Mouse (Mus musculus) MEL (cell line): ENCODE measurements around the gene Spag5. TPM values are rescaled to one million over a fixed set of nuclear protein-coding genes. Genes with fewer than 3 reads are reported as not detected.

Experiments
- DNase-seq: peaks from one replicate; pipeline ENCODE4 v3.0.0; 2011; ENCODE audit warnings: low read depth, low spot score
- H3K27ac ChIP-seq: 2 replicates; pipeline ENCODE4 v1.5.1; 2012; ENCODE audit warnings: low read depth, mild to moderate bottlenecking, control low read depth, low read length, moderate library complexity; ENCODE audit not compliant: control insufficient read depth
- H3K27me3 ChIP-seq, 2 experiments: fragments of 150-350 bp in 1 of 2; sonication (generic) in 1 of 2; 2 replicates each; pipeline ENCODE4 v1.6.1; 2012; ENCODE audit warnings: low read length in 2 of 2, mild to moderate bottlenecking in 2 of 2, improper control_type of control experiment in 1 of 2, moderate library complexity in 1 of 2; ENCODE audit not compliant: insufficient read depth in 2 of 2, control insufficient read depth in 1 of 2
- H3K36me3 ChIP-seq, 2 experiments: 2 replicates each; pipeline ENCODE4 v1.6.1; 2012 to 2014; ENCODE audit warnings: low read length in 2 of 2, improper control_type of control experiment in 1 of 2, inconsistent platforms in 1 of 2, mild to moderate bottlenecking in 1 of 2; ENCODE audit not compliant: insufficient read depth in 2 of 2, control insufficient read depth in 1 of 2
- H3K4me1 ChIP-seq, 2 experiments: fragments of 150-350 bp in 1 of 2; sonication (generic) in 1 of 2; 2 replicates each; pipeline ENCODE4 v1.6.1; 2012; ENCODE audit warnings: low read length in 2 of 2, improper control_type of control experiment in 1 of 2, mild to moderate bottlenecking in 1 of 2; ENCODE audit not compliant: insufficient read depth in 2 of 2, control insufficient read depth in 1 of 2
- H3K4me3 ChIP-seq, 2 experiments: fragments of 150-350 bp in 1 of 2; sonication (generic) in 1 of 2; 2 replicates each; pipeline ENCODE4 v1.5.1; 2012; ENCODE audit warnings: low read depth in 2 of 2, low read length in 2 of 2, mild to moderate bottlenecking in 2 of 2, moderate library complexity in 2 of 2, control low read depth in 1 of 2, improper control_type of control experiment in 1 of 2; ENCODE audit not compliant: control insufficient read depth in 1 of 2, insufficient read depth in 1 of 2
- H3K79me2 ChIP-seq: 2 replicates; pipeline ENCODE4 v1.6.1; 2012; ENCODE audit warnings: mild to moderate bottlenecking, low read length, moderate library complexity; ENCODE audit not compliant: control insufficient read depth, poor library complexity, insufficient read depth
- H3K9ac ChIP-seq: 2 replicates; pipeline ENCODE4 v1.6.1; 2012; ENCODE audit warnings: low read depth, mild to moderate bottlenecking, control low read depth, low read length, moderate library complexity; ENCODE audit not compliant: control insufficient read depth, poor library complexity, severe bottlenecking
- H3K9me3 ChIP-seq: fragments of 150-350 bp; sonication (generic); replicated peaks from 2 replicates; pipeline ENCODE4 v1.6.1; 2012; ENCODE audit warnings: mild to moderate bottlenecking, low read length, improper control_type of control experiment, moderate library complexity; ENCODE audit not compliant: insufficient read depth
- BHLHE40 ChIP-seq: IDR thresholded peaks from 2 replicates; pipeline ENCODE4 v1.6.1; 2012; ENCODE audit warnings: low read depth, mild to moderate bottlenecking, inconsistent platforms, low read length, improper control_type of control experiment, borderline replicate concordance
- CHD1 ChIP-seq: IDR thresholded peaks from 2 replicates; pipeline ENCODE4 v1.6.1; 2012; ENCODE audit warnings: low read depth, mild to moderate bottlenecking, inconsistent platforms, low read length, improper control_type of control experiment
- CTCF ChIP-seq, 3 experiments: IDR thresholded peaks in 2 of 3; conservative IDR thresholded peaks in 1 of 3; 2 replicates each; pipeline ENCODE4 v1.5.1; 2011 to 2012; ENCODE audit warnings: low read length in 3 of 3, low read depth in 2 of 3, mild to moderate bottlenecking in 2 of 3, improper control_type of control experiment in 1 of 3, inconsistent platforms in 1 of 3, mixed read lengths in 1 of 3, moderate library complexity in 1 of 3; ENCODE audit not compliant: control insufficient read depth in 1 of 3, insufficient read depth in 1 of 3, poor library complexity in 1 of 3, severe bottlenecking in 1 of 3
- ELF1 ChIP-seq: IDR thresholded peaks from 2 replicates; pipeline ENCODE4 v1.6.1; 2014; ENCODE audit warnings: low read depth, mild to moderate bottlenecking, inconsistent platforms, low read length, improper control_type of control experiment, moderate library complexity
- KAT2A ChIP-seq: conservative IDR thresholded peaks from 2 replicates; pipeline ENCODE4 v1.6.1; 2012; ENCODE audit warnings: low read depth, low read length, improper control_type of control experiment, inconsistent platforms
- MAX ChIP-seq: IDR thresholded peaks from 2 replicates; pipeline ENCODE4 v1.6.1; 2011; ENCODE audit warnings: low read length, improper control_type of control experiment
- MXI1 ChIP-seq: IDR thresholded peaks from 2 replicates; pipeline ENCODE4 v1.6.1; 2011; ENCODE audit warnings: mild to moderate bottlenecking, low read depth, low read length, improper control_type of control experiment
- NRF1 ChIP-seq: IDR thresholded peaks from 2 replicates; pipeline ENCODE4 v1.6.1; 2014; ENCODE audit warnings: low read depth, mild to moderate bottlenecking, inconsistent platforms, low read length, improper control_type of control experiment, moderate library complexity; ENCODE audit not compliant: poor library complexity, insufficient read depth, severe bottlenecking
- RAD21 ChIP-seq: IDR thresholded peaks from 2 replicates; pipeline ENCODE4 v1.6.1; 2011; ENCODE audit warnings: mild to moderate bottlenecking, low read depth, low read length, improper control_type of control experiment
- RCOR1 ChIP-seq: IDR thresholded peaks from 2 replicates; pipeline ENCODE4 v1.6.1; 2012; ENCODE audit warnings: low read depth, mild to moderate bottlenecking, inconsistent platforms, low read length, improper control_type of control experiment
- SMC3 ChIP-seq: IDR thresholded peaks from 2 replicates; pipeline ENCODE4 v1.6.1; 2011; ENCODE audit warnings: low read depth, low read length, improper control_type of control experiment
- TAL1 ChIP-seq: IDR thresholded peaks from 2 replicates; pipeline ENCODE4 v1.6.1; 2012; ENCODE audit warnings: mild to moderate bottlenecking, inconsistent platforms, low read length, moderate library complexity, mixed read lengths
- TBP ChIP-seq: IDR thresholded peaks from 2 replicates; pipeline ENCODE4 v1.8.0; 2011; ENCODE audit warnings: low read depth, low read length, improper control_type of control experiment
- TCF12 ChIP-seq: IDR thresholded peaks from 2 replicates; pipeline ENCODE4 v1.6.1; 2014; ENCODE audit warnings: low read depth, mild to moderate bottlenecking, inconsistent platforms, low read length, improper control_type of control experiment, moderate library complexity
- USF2 ChIP-seq, 2 experiments: IDR thresholded peaks; 2 replicates each; pipeline ENCODE4 v1.6.1; 2011 to 2012; ENCODE audit warnings: improper control_type of control experiment in 2 of 2, low read length in 2 of 2, borderline replicate concordance in 1 of 2, inconsistent platforms in 1 of 2, low read depth in 1 of 2, mild to moderate bottlenecking in 1 of 2; ENCODE audit not compliant: insufficient read depth in 1 of 2
- ZC3H11A ChIP-seq: IDR thresholded peaks from 2 replicates; pipeline ENCODE4 v1.6.1; 2012; ENCODE audit warnings: low read depth, mild to moderate bottlenecking, inconsistent platforms, low read length, improper control_type of control experiment
- polyA plus RNA-seq, 2 experiments: library from polyadenylated mRNA; stranded (reverse) in 1 of 2; unstranded in 1 of 2; fragments of >175 nt in 1 of 2; fragments of >200 nt in 1 of 2; gene quantifications; 2 replicates each; pipeline versions ENCODE4 v1.2.1 to v1.2.4; 2012; ENCODE audit warnings: low replicate concordance in 2 of 2, low read depth in 1 of 2; ENCODE audit not compliant: insufficient read length in 2 of 2, insufficient read depth in 1 of 2, missing spikeins in 1 of 2
- total RNA-seq: library from RNA; depleted of rRNA; stranded (reverse); fragments of 300-350 nt; gene quantifications from 2 replicates; pipeline ENCODE4 v1.2.3, GENCODE M21; 2012

Gene Spag5
- total and polyA plus RNA-seq, 3 experiments: 40.1 to 274 (median 77.5) TPM

GRCm38 (mm10) chr11:78363309-78364007 lies 62.1 kb downstream of the Spag5 start:
- H3K27me3 ChIP-seq: peaks cover 12 to 15% of the 10 kb centered on the region in 2 experiments
- H3K4me1 ChIP-seq: peaks cover 0 to 10% of the 10 kb centered on the region in 2 experiments; a peak in 2 of 4 replicates
- no peaks in the 10 kb centered on the region for H3K79me2 ChIP-seq
- no peaks in the 10 kb centered on the region; a peak in 1 of 4 replicates for H3K36me3 ChIP-seq
- no peak for DNase-seq
- H3K4me3 ChIP-seq: no peak overlapping the region
- no peak overlapping the region for H3K9ac ChIP-seq
- H3K27ac ChIP-seq: no peak overlapping the region
- H3K9me3 ChIP-seq: no peaks in the 10 kb centered on the region
- TF ChIP-seq TBP (no peak), USF2 (IDR thresholded peaks at IDR 0.05; ENCODE audit: borderline replicate concordance in 1 of 2, insufficient read depth in 1 of 2, low read depth in 1 of 2, low read length in 2 of 2) (no peak), ZC3H11A (no peak), SMC3 (no peak), BHLHE40 (no peak), TAL1 (no peak), RAD21 (no peak), TCF12 (no peak), KAT2A (no peak)

GRCm38 (mm10) chr11:78364103-78364502 lies 62.8 kb downstream of the Spag5 start:
- H3K79me2 ChIP-seq: no peaks in the 10 kb centered on the region
- TF ChIP-seq NRF1 (no peak), RCOR1 (no peak), CHD1 (no peak), MXI1 (no peak), CTCF (IDR thresholded peaks at IDR 0.05 in 2 of 3, conservative IDR thresholded peaks at IDR 0.05 in 1 of 3; ENCODE audit: control insufficient read depth in 1 of 3, insufficient read depth in 1 of 3, low read depth in 2 of 3, low read length in 3 of 3, poor library complexity in 1 of 3, severe bottlenecking in 1 of 3) (no peak), ZC3H11A (no peak), MAX (no peak), ELF1 (no peak)
- no peak overlapping the region for H3K4me3 ChIP-seq
- peaks cover 0 to 10% of the 10 kb centered on the region in 2 experiments; a peak in 2 of 4 replicates for H3K4me1 ChIP-seq
- H3K36me3 ChIP-seq: no peaks in the 10 kb centered on the region; a peak in 1 of 4 replicates
- no peak overlapping the region for H3K27ac ChIP-seq
- no peak for DNase-seq
- H3K9me3 ChIP-seq: no peaks in the 10 kb centered on the region
- peaks cover 13 to 19% of the 10 kb centered on the region in 2 experiments for H3K27me3 ChIP-seq
- H3K9ac ChIP-seq: no peak overlapping the region
